Mouse (Mus musculus) adrenal gland, postnatal 4 days (tissue): ENCODE measurements around the gene Otop3. TPM values are rescaled to one million over a fixed set of nuclear protein-coding genes. Genes with fewer than 3 reads are reported as not detected.
A peak's percentile ranks its signal among the peaks of the same experiment; 100 is the strongest.

ENCODE experiments used
- DNase-seq, 2 experiments: peaks; one replicate each; pipeline ENCODE4 v3.0.0; 2021 to 2022; ENCODE audit warnings: low spot score in 2 of 2, mixed read lengths in 2 of 2
- total RNA-seq, 2 experiments: library from RNA; stranded (reverse); gene quantifications; 2 replicates each; pipeline ENCODE4 v1.2.3; 2021

Gene Otop3
- total RNA-seq, 2 experiments from 2014 or later = 0.17 to 0.20 TPM

GRCm38 (mm10) chr11:115318245-115319027 lies 16.1 kb upstream of the Otop3 start:
- DNase-seq = no peak

- no peak for DNase-seq
Measured at GRCm38 (mm10) chr11:115319704-115320383, 14.7 kb upstream of the Otop3 start.

DNA sequence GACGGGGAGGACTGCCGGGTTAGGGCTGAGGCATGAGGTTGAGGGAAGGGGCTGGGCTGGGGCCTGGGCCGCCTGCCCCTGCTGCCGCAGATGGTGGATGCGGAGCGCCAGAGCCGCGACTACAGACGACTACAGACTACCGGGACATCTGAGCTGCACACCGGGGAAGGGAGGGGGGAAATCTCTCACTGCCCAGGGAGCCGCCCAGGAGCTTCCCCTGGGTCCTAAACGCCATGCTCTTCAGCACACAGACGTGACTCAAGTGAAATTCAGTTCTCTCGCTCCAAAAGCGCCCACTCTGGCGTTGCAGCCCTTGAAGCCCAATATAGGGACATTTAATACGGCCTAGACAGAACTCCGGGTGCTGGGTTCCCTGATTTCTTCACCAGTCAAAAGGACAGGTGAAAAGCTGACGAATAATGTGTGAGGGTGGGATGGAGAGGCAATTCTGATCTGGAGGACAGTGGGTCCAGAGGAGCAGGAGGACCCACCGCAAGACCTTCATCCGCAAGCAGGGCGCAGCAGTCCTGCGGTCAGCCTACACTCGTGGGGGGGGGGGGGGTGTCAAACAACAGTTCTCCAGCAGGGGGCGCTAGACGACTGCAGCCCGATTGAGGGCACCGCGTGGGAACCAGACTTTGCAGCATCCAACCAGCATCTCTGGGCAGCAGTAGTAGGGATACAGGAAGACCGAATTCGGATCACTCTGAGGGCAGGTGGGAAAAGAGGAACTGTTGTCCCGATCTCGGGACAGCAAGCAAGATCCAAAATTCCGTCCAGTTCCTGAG lies 12.4 kb upstream of the Otop3 start, which contains the start of gene Ush1g:
Gene Ush1g, minus strand, starts transcription at position 136 of the 788 bp plus-strand sequence.
- peak; percentile 34 to 43 for DNase-seq

GRCm38 (mm10) chr11:115323354-115323753 lies 11.2 kb upstream of the Otop3 start:
- no peak for DNase-seq

DNA sequence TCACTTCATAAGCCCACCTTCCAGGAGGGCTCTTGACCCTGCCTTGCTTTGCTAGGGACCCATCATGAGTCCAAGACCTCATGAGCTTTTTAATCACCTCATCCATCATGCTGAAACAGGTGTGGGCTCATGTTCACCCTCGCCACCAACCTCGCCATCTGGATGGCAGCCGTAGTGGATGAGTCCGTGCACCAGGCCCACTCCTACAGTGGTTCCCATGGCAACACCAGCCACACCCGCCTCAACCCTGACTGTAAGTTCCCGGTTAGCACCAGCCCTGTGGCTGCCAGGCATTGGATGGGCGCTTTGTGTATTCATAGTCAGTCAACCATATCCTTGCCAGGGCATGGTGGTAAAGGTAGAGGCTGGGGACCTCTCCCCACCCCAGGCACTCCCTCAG lies 7.8 kb upstream of the Otop3 start:
- no peak for DNase-seq

DNA sequence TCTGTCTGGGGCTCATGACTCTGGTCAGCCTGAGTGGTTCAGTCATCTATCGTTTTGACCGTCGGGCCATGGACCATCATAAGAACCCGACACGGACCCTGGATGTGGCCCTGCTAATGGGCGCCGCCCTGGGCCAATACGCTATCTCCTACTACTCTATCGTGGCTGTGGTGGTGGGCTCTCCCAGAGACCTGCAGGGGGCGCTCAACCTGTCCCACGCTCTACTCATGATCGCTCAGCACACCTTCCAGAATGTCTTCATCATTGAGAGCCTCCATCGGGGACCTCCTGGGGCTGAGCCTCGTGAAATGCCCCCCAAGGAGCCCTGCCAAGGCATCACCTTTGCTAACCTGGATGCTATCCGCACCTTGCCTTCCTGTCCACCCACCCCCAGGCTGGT lies 5.2 kb upstream of the Otop3 start:
- DNase-seq = no peak

GRCm38 (mm10) chr11:115335223-115335622 lies 692 bp downstream of the Otop3 start:
- no peak for DNase-seq

- no peak for DNase-seq
Measured at GRCm38 (mm10) chr11:115336115-115336514, 1.6 kb downstream of the Otop3 start.

GRCm38 (mm10) chr11:115337350-115337749 lies 2.8 kb downstream of the Otop3 start:
- no peak for DNase-seq

- DNase-seq = no peak
Measured at GRCm38 (mm10) chr11:115337826-115338225, 3.3 kb downstream of the Otop3 start.

GRCm38 (mm10) chr11:115341246-115341645 lies 6.7 kb downstream of the Otop3 start:
- DNase-seq = no peak

DNA sequence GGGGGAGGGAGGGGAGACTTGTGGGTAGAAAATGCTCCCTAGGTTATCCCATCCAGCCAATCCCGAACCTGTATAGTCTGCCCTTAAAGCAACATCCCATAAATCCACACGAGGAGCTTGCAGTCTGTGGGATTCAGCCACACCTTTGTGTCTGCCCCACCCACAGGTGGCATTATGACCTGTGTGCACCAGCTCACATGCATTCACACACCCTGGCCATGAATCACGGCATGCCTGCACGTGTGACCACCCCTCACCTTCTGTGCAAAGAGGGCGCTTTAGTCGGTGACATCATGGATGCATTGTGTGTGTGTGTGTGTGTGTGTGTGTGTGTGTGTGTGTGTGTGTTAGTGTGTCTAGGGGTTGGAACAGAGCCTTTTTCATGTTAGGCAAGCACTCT lies 7.3 kb downstream of the Otop3 start:
- DNase-seq = no peak

DNA sequence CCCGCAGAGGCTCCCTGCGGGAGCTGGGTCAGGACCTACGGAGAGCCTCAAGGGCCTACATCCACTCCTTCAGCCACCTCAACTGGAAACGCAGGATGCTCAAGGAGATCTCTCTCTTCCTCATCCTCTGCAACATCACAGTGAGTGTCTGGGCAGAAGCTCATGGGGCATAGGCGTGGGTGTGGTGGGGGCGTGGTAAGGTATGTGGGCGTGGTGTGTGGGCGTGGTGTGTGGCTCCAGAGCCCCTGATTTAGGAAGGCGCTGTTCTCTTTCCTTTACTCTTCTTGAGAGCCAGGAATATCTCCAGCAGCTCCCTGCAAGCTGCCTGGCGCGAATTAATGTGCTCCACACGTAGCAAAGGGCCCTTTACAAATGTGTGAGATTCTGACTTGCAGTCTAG lies 10.4 kb downstream of the Otop3 start:
- no peak for DNase-seq

DNA sequence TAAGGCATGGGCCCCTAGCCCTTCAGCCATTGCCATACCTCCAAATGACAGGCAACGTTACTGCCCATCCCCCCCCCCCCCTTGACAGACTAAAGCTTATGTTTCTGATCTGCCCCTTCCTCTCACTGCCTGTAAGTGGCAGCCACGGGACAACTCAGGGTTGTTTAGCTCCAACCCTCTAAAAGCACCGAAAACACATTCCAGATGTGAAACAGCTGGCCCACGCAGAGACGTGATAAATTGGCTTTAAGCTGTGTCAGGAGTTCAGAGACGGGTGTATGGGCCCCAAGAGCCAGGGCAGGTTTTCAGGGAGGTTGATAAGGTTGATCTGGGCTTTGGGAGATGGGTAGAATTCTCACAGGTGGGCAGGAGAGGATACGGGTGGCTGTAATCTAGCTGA lies 11.0 kb downstream of the Otop3 start:
- DNase-seq = no peak

GRCm38 (mm10) chr11:115348681-115349248 lies 14.2 kb downstream of the Otop3 start:
- no peak for DNase-seq

DNA sequence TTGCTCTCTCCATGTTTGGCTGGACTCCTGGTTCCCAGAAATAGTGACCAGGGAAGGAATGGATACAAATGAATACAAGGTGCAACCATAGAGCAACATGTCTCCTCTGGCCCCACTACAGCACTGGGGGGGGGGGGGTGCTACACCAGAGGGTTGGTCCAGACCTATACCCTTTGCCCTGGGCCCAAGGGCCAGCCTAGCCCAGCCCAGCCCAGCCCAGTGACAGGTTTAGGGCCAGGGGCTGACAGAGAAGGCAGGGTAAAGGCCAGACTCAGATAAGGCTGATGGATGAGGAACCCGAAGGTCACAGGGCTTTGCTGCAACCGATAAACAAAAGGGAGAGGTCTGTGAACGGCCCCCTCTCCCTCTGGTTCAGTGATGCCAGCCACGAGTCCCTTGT lies 15.4 kb downstream of the Otop3 start:
- DNase-seq = no peak

DNA sequence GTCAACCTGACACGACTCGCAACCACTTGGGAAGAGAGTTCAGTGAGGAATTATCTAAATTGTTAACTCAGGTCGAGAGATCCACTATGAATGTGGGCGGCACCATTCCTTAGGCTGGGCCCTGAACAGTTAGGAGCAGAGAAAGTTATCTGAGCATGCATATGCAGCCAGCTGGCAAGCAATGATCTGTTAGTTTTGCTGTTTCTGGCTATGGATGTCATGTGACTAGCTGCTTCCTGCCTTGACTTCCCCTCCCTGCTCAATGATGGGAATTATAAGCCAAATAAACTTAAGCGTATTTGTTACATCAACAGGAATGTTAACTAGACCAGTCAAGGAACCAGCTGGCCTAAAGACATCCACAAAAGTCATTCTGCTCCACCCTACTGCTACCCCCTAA lies 18.8 kb downstream of the Otop3 start:
- DNase-seq = no peak

DNA sequence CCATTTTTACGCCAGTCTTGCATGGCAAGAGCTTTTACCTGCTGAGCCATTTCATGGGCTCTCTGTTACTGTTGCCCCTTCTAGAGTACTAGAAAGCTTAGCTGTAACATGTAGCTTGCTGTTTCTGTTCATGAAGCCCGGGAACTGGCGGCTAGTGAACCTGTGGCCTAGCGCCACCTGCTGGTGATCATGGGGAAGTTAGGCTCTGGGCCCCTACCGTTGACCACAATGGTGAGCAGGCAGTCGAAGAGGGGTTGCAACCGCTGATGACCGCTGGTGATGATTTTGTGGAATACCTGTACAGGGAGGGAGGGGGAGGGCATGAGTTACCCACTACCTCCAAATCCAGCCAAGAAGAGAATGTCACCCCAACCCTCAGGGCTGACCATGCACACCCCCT lies 19.7 kb downstream of the Otop3 start:
- DNase-seq = peak; percentile 44 to 46

GRCm38 (mm10) chr11:115358468-115358867 lies 23.9 kb downstream of the Otop3 start:
- peak in 1 of 2 experiments; percentile 60 for DNase-seq

DNA sequence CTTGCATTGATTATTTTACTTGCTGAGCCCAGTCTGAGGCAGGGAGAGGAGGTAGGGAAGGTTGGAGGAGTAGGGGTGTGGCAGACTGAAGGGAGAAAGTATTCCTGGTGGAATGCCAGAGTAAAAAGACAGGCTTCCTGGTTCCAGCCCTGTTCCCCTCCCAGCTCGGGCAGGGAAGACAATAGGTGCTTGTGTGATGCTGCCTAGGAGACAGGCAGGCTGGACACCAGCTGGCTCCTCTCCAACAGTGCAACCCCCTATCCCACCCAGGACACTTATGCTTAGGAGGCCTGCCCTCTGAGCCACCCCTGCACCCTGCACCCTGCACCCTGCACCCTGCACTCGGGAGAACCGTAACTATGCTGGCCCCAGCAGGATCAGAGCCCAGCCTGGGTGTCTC lies 24.8 kb downstream of the Otop3 start:
- no peak for DNase-seq

- DNase-seq = no peak
Measured at GRCm38 (mm10) chr11:115359726-115360125, 25.2 kb downstream of the Otop3 start.
